Mouse (Mus musculus) CH12.LX (cell line): ENCODE results near the gene Miga2. TPM values are rescaled to one million over a fixed set of nuclear protein-coding genes. Genes with fewer than 3 reads are reported as not detected.

Source experiments
- DNase-seq: peaks from one replicate; pipeline ENCODE4 v3.0.0-alpha.2; 2013; ENCODE audit errors: extremely low read depth
- H3K27ac ChIP-seq: 2 replicates; pipeline ENCODE4 v1.5.1; 2012; ENCODE audit warnings: low read depth, mild to moderate bottlenecking, control low read depth, moderate library complexity; ENCODE audit not compliant: insufficient read depth
- H3K27me3 ChIP-seq: replicated peaks from 2 replicates; pipeline ENCODE3; 2012; ENCODE audit warnings: inconsistent platforms
- H3K36me3 ChIP-seq, 2 experiments: replicated peaks in 1 of 2; 2 replicates each; pipeline versions ENCODE3 to v1.6.1; 2012; ENCODE audit warnings: inconsistent platforms in 1 of 2, low read length in 1 of 2, mild to moderate bottlenecking in 1 of 2, mixed read lengths in 1 of 2, moderate library complexity in 1 of 2; ENCODE audit not compliant: control insufficient read depth in 1 of 2, insufficient read depth in 1 of 2
- H3K4me1 ChIP-seq, 2 experiments: 2 replicates each; pipeline ENCODE4 v1.6.1; 2012; ENCODE audit warnings: inconsistent platforms in 1 of 2, moderate library complexity in 1 of 2; ENCODE audit not compliant: insufficient read depth in 2 of 2, control insufficient read depth in 1 of 2
- H3K4me2 ChIP-seq: 2 replicates; pipeline ENCODE4 v1.6.1; 2012; ENCODE audit warnings: low read depth, mild to moderate bottlenecking, control low read depth; ENCODE audit not compliant: poor library complexity, insufficient read depth, severe bottlenecking
- H3K4me3 ChIP-seq, 3 experiments: fragments of 150-350 bp in 1 of 3; sonication (generic) in 1 of 3; replicated peaks in 1 of 3; 2 replicates each; pipeline versions ENCODE3 to v1.5.1; 2011 to 2012; ENCODE audit warnings: low read depth in 2 of 3, low read length in 2 of 3, mild to moderate bottlenecking in 2 of 3, moderate library complexity in 2 of 3, control low read depth in 1 of 3, improper control_type of control experiment in 1 of 3, inconsistent platforms in 1 of 3, mixed read lengths in 1 of 3; ENCODE audit not compliant: poor library complexity in 1 of 3
- H3K79me2 ChIP-seq: replicated peaks from 2 replicates; pipeline ENCODE4 v1.6.1; 2012; ENCODE audit warnings: mild to moderate bottlenecking, moderate library complexity; ENCODE audit not compliant: control insufficient read depth, poor library complexity, insufficient read depth, severe bottlenecking; ENCODE audit errors: extremely low read depth
- H3K9ac ChIP-seq: 2 replicates; pipeline ENCODE4 v1.6.1; 2012; ENCODE audit warnings: low read depth, mild to moderate bottlenecking, control low read depth, moderate library complexity; ENCODE audit not compliant: insufficient read depth
- H3K9me3 ChIP-seq: replicated peaks from 2 replicates; pipeline ENCODE3; 2012; ENCODE audit warnings: low read length, inconsistent platforms, mixed read lengths
- CHD1 ChIP-seq: IDR thresholded peaks from 2 replicates; pipeline ENCODE4 v1.6.1; 2012; ENCODE audit warnings: low read depth, low read length, improper control_type of control experiment, inconsistent platforms
- CTCF ChIP-seq, 2 experiments: IDR thresholded peaks in 1 of 2; conservative IDR thresholded peaks in 1 of 2; 2 replicates each; pipeline ENCODE4 v1.5.1; 2011 to 2012; ENCODE audit warnings: low read depth in 2 of 2, low read length in 2 of 2, improper control_type of control experiment in 1 of 2, inconsistent platforms in 1 of 2, mild to moderate bottlenecking in 1 of 2, moderate library complexity in 1 of 2
- ETS1 ChIP-seq: conservative IDR thresholded peaks from 2 replicates; pipeline ENCODE4 v1.6.1; 2012; ENCODE audit warnings: low read depth, mild to moderate bottlenecking, inconsistent platforms, low read length, improper control_type of control experiment, moderate library complexity
- HCFC1 ChIP-seq: IDR thresholded peaks from 2 replicates; pipeline ENCODE4 v1.6.1; 2012; ENCODE audit warnings: low read depth, mild to moderate bottlenecking, inconsistent platforms, low read length, improper control_type of control experiment
- MYC ChIP-seq: IDR thresholded peaks from 2 replicates; pipeline ENCODE4 v1.6.1; 2011; ENCODE audit warnings: low read depth, mild to moderate bottlenecking, improper control_type of control experiment, low read length
- NELFE ChIP-seq: IDR thresholded peaks from 2 replicates; pipeline ENCODE4 v1.6.1; 2011; ENCODE audit warnings: low read depth, low read length, improper control_type of control experiment
- POLR2A ChIP-seq: IDR thresholded peaks from 2 replicates; pipeline ENCODE4 v1.6.1; 2011; ENCODE audit warnings: low read depth, mild to moderate bottlenecking, improper control_type of control experiment, low read length
- RCOR1 ChIP-seq: conservative IDR thresholded peaks from 2 replicates; pipeline ENCODE4 v1.6.1; 2012; ENCODE audit warnings: low read depth, mild to moderate bottlenecking, inconsistent platforms, low read length, improper control_type of control experiment
- SMC3 ChIP-seq: IDR thresholded peaks from 2 replicates; pipeline ENCODE4 v1.6.1; 2011; ENCODE audit warnings: low read depth, low read length, improper control_type of control experiment
- USF1 ChIP-seq: IDR thresholded peaks from 2 replicates; pipeline ENCODE4 v1.6.1; 2014; ENCODE audit warnings: low read depth, mild to moderate bottlenecking, inconsistent platforms, low read length, improper control_type of control experiment
- ZC3H11A ChIP-seq: IDR thresholded peaks from 2 replicates; pipeline ENCODE4 v1.6.1; 2012; ENCODE audit warnings: low read depth, mild to moderate bottlenecking, inconsistent platforms, low read length, improper control_type of control experiment
- ZKSCAN1 ChIP-seq: IDR thresholded peaks from 2 replicates; pipeline ENCODE4 v1.6.1; 2012; ENCODE audit warnings: low read depth, inconsistent platforms, low read length, improper control_type of control experiment, borderline replicate concordance
- dilution Hi-C: fragments of 300-500 bp; cut with MboI; formaldehyde crosslinking; loops from 2 replicates; pipeline ENCODE4 v1.14.3; 2020; ENCODE audit warnings: low sequenced_read_pairs; ENCODE audit not compliant: extremely low pct_unique_long_range_greater_than_20kb, extremely low pct_ligation_motif_present
- in situ Hi-C: fragments of 300-500 bp; cut with MboI; formaldehyde crosslinking; loops from 3 replicates; pipeline ENCODE4 v1.14.3; 2019; ENCODE audit warnings: low sequenced_read_pairs, low pct_ligation_motif_present, low pct_unique_long_range_greater_than_20kb, mixed read lengths
- polyA plus RNA-seq: library from polyadenylated mRNA; unstranded; fragments of >175 nt; gene quantifications from 2 replicates; pipeline ENCODE4 v1.2.1, GENCODE M21; 2012; ENCODE audit warnings: low read depth; ENCODE audit not compliant: insufficient read length
- total RNA-seq, 2 experiments: library from RNA; depleted of rRNA; stranded (reverse); fragments of 300-350 nt in 1 of 2; fragments of >200 nt in 1 of 2; gene quantifications; 2 replicates each; pipeline ENCODE4 v1.2.3; 2012 to 2014

The Miga2 gene
- total and polyA plus RNA-seq, 3 experiments, result 9.2 to 11.2 (median 9.4) TPM

GRCm38 (mm10) chr2:30397986-30398512 is 34.0 kb downstream of the Miga2 start:
- peaks cover 9 to 13% of the 10 kb centered on the region in 2 experiments for H3K4me1 ChIP-seq
- 0 out of 2 replicates have a peak, but pooled peaks cover 3% of the 10 kb centered on the region for H3K79me2 ChIP-seq
- H3K9me3 ChIP-seq, result no peaks in the 10 kb centered on the region
- H3K36me3 ChIP-seq, result peaks cover 44 to 92% of the 10 kb centered on the region in 2 experiments
- no peak overlapping the region for H3K27ac ChIP-seq
- DNase-seq, result no peak
- in situ Hi-C loops, result no loop called here
- H3K4me3 ChIP-seq, result no peak overlapping the region
- H3K4me2 ChIP-seq, result no peak overlapping the region
- H3K9ac ChIP-seq, result no peak overlapping the region
- no peak for TF ChIP-seq CHD1
- TF ChIP-seq ETS1, result no peak
- TF ChIP-seq ZKSCAN1, result no peak
- no peak for TF ChIP-seq POLR2A
- TF ChIP-seq NELFE, result no peak
- TF ChIP-seq HCFC1, result no peak
- TF ChIP-seq RCOR1, result no peak
- no peak for TF ChIP-seq USF1
- no peak for TF ChIP-seq ZC3H11A
- no peak for TF ChIP-seq SMC3
- no peak for TF ChIP-seq CTCF (conservative IDR thresholded peaks at IDR 0.05 in 1 of 2, IDR thresholded peaks at IDR 0.05 in 1 of 2; ENCODE audit: low read depth in 2 of 2, low read length in 2 of 2)
- dilution Hi-C loops, result no loop called here
- H3K27me3 ChIP-seq, result no peaks in the 10 kb centered on the region

GRCm38 (mm10) chr2:30399191-30400171 is 35.4 kb downstream of the Miga2 start:
- no peak for DNase-seq
- H3K27me3 ChIP-seq, result no peaks in the 10 kb centered on the region
- TF ChIP-seq MYC, result no peak
- TF ChIP-seq HCFC1, result no peak
- peaks cover 47 to 93% of the 10 kb centered on the region in 2 experiments for H3K36me3 ChIP-seq
- dilution Hi-C loops (no loop called here), in situ Hi-C loops (no loop called here)
- no peak overlapping the region for H3K4me3 ChIP-seq
- no peaks in the 10 kb centered on the region for H3K9me3 ChIP-seq
- 0 out of 2 replicates have a peak, but pooled peaks cover under 1% of the 10 kb centered on the region for H3K79me2 ChIP-seq
- no peak overlapping the region for H3K4me2 ChIP-seq
- no peak overlapping the region for H3K9ac ChIP-seq
- no peak overlapping the region for H3K27ac ChIP-seq
- H3K4me1 ChIP-seq, result no peaks in the 10 kb centered on the region
